Mouse (Mus musculus): ENCODE results near the gene 2310009B15Rik.

The 2310009B15Rik gene

GRCm38 (mm10) chr1:138842756-138843155, 13.9 kb downstream of the 2310009B15Rik start:
- in situ Hi-C loops (cut with MboI; ENCODE audit: low sequenced_read_pairs), result no loop called here

DNA sequence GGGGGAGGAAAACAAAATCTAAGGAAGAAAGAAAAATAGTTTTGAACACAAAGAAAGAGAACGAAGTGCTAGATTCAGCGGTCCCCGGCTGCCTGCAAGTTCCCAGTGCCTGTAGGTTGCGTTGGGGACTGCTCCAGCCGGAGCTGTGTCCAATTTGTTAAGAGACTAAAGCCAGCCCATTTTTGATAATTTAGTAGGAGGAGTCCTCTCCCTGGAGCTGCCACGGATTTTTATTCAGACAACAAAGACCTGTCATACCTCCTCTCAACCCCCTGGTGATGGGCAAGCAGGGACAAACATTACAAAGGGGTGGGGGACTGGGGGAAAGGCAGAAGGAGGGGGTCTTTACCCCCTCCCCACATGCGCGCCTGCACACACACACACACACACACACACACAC, 14.3 kb downstream of the 2310009B15Rik start:
- in situ Hi-C loops (cut with MboI; ENCODE audit: low sequenced_read_pairs), result no loop called here

DNA sequence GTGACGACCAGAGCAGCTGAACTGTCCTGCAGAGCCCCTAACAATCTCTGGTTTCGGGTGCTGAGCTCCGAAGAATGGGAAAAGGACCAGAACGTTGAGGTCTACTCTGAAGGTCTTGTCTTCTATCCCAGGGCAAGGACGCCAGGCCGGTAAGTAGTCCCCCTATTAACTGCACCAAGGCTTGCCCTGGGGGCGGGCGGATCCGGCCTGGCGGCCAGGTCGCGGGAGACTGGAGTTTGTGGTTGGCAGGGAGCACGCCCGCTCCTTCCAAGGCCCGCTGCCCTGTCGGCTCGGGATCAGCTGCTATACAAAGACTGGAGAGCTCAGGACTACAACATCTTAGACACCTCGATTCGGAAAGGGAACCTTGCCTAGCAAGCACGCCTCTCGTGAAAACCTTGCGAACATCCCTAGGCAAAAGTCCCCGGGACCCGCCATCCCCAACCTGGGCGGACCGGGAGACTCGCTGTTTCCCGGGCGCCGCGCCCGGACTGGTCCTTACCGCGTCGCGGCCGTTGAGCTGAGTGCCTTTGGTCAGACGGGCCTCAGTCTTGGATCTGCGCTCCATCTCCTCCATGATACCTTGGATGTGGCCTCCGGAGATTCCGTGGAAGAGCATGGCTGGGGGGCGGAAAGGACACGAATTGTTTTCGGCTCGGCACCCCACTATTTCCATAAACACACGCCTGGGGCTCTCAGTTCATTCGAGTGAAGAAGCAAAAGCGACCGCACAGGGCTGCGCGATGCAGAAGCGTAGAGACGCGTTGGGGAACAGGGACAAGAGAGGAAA, 15.2 kb downstream of the 2310009B15Rik start:
- in situ Hi-C loops (cut with MboI; ENCODE audit: low sequenced_read_pairs), result no loop called here

DNA sequence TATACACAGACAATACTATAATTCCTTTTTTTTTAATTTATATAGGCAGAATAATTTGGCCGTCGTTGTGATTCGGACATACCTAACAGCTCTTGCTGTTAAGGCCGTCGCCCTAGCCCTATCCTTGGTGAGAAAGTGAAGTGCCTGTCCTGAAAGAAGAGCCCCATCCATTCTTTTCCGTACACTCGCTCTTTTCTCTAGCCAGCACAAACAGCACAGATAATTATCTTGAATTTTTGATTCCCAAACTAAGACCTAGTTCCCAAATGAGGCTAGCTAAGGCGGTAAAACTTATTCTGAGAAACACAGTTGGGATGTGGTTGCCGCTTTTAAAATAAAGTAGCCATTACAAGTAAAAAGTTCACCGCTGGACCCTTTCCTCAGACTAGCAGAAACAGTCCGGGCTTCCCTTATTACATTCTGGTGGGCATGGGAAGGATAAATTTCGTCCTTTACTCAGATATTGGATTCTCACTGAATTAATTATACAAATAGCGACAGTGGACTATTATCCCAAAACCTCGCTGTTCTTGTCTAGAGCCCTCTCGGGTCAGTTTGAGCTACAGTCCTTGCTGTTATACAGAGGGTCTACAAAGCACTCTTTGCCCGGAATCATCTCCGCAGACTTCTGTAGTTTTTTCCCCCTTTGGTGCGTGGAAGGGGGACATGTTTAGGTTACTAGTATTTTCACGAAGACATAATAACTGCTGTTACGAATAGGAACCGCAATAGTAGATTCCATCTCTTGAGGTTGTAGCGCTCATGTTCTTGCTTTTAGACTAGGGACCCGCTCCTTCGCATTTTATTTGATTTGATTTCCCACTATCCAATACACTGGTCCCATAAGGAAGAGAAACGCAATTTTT, 16.0 kb downstream of the 2310009B15Rik start:
- in situ Hi-C loops (cut with MboI; ENCODE audit: low sequenced_read_pairs), result no loop called here

DNA sequence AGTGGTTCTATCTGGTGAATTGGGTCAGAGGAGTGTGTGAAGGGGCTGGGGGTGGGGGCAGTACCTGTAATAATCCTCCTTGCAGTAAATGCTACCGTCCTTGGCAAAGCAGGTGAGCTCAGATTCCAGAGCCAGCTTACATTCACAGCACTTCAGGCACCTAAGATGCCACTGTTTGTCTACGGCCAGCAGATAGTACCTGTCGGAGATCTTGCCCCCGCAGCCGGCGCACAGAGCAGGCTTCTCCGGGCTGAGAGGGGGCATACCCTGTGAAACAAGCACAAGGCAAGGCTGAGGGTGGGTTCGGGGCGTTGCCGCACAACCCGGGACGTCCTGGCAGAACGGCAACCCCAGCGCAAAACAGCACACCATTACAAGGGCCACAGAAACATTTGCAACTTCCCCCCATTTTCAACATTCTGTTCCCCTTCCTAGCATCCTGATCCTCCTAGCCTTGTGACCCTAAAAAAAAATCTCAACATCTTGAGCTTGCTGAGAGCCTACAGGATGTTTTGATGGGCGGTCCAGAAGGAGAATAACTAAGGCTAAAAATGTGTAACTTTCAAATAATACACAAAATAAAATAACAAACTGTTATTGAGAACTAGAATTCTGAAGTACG, 16.7 kb downstream of the 2310009B15Rik start:
- in situ Hi-C loops (cut with MboI; ENCODE audit: low sequenced_read_pairs), result loop anchor here (10.0 kb wide), 2 partner anchors 235 to 315 kb away; no protein-coding TSS in a partner anchor

DNA sequence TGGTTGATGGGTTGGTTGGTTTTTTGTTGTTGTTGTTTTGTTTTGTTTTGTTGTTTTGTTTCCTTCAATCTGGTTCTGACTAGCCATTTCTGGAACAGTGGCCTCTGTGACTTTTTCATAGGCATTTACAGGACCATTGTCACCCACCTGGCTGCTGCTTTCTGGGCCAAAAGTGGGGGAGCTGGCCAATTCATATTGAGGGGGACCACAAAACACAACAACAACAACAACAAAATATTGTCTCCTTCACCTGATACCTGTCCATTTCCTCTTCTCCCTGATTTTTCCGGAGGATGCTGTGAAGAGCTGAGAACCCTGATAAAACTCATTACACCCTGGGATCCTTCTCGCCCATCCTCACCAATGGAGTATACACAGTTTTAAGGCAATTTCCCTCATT, 17.4 kb downstream of the 2310009B15Rik start:
- in situ Hi-C loops (cut with MboI; ENCODE audit: low sequenced_read_pairs), result loop anchor here (10.0 kb wide), 2 partner anchors 236 to 316 kb away; no protein-coding TSS in a partner anchor

GRCm38 (mm10) chr1:138837786-138838743, 18.6 kb downstream of the 2310009B15Rik start:
- in situ Hi-C loops (cut with MboI; ENCODE audit: low sequenced_read_pairs), result loop anchor here (10.0 kb wide), 2 partner anchors 237 to 317 kb away; no protein-coding TSS in a partner anchor

DNA sequence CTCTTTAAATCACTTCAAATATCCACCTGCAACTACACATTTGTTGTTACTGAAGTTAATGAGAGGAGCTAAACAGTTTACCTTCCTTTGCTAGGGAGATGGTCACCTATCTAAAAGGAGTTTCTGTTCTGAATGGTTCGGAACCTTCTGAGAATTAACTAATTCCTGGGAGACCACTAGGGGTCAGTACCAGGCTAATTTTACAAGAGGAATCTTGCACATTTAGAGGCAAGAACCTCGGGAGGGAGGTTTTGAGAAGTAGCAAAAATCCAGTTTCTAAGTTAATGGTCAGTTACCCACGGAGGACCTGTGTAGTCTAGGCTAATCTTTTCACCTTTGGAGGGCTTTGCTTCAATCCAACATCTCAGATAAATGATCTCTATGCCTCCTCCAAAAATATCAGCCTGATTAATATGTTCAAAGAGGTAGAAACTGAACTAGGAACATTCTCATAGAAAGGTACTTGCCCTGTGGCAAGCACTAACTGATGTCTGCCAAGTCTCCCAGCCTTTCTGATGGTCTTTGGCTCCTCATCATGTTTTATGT, 21.2 kb downstream of the 2310009B15Rik start:
- in situ Hi-C loops (cut with MboI; ENCODE audit: low sequenced_read_pairs), result loop anchor here (10.0 kb wide), 2 partner anchors 239 to 319 kb away; no protein-coding TSS in a partner anchor

DNA sequence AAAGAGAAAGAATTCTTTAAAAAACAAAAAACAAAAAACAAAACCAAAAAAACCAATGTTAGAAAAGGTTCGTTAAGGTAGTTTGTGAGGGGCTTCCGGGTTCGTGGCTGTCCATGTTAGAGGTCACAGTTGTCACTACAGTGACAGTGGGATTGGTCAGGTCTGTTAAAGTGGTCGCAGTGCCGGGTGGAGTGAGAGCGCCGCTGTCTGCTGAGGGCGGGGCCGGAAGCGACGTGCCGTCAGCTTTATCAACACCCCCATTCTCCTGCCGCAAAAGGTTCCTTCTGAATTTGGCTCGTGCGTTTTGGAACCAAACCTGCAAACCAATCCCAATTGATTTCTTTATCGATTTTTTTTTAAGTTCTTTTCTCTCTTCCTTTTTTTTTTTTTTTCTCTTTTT, 25.3 kb downstream of the 2310009B15Rik start:
- in situ Hi-C loops (cut with MboI; ENCODE audit: low sequenced_read_pairs), result loop anchor here (10.0 kb wide), 2 partner anchors 243 to 323 kb away; no protein-coding TSS in a partner anchor

GRCm38 (mm10) chr1:138826841-138827240, 29.8 kb downstream of the 2310009B15Rik start:
- in situ Hi-C loops (cut with MboI; ENCODE audit: low sequenced_read_pairs), result no loop called here

DNA sequence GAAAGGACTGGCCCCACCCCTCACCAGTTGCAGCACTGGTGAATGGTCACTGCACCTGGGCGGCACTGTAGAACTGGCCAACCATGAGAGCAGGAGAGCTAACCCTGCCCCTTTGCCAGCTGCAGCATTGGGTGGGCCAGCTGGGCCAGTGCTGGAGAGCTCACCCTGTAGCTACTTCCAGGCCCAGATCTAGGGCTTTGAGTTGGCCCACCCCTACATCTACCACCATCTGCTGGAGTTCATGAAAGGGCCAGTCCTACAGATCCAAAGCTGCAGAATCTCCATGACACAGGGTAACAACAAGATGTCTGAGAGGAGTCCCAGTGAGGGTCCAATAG, 33.7 kb downstream of the 2310009B15Rik start:
- in situ Hi-C loops (cut with MboI; ENCODE audit: low sequenced_read_pairs), result no loop called here

DNA sequence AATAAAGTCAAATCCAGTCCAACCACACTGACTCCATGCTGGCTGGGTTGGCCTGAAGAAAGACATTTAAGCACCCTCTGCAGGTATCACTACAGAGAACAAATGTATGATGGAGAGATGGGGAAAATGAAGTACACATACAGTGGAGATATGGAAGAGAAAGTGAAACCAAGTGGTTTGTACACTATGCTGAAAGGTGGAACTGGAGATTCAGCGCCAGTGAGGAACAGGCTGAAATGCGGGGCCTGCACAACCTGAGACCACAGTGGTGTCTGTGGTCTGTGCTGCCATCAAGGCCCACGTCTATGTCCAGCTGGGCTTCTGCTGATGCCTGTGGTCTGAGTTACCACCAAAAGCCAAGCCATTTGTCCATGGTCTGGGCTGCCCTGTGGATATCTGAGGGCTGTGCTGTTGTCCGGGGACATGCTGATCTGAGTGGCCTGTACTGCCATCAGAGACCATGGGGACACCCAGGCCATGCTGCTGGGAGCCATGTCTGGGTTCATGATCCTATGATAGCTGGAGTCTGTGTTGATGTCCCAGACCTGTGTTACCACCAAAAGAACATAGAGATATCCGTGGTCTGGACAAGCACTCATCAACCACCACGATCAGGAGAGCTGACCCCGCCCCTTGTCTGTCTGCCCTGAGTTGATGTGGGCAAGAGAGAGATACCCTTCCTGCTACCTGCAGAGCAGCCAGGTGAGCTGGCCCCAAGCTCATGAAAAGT, 34.2 kb downstream of the 2310009B15Rik start:
- in situ Hi-C loops (cut with MboI; ENCODE audit: low sequenced_read_pairs), result no loop called here
